Mouse (Mus musculus) CD4-positive helper T cell, adult 2 months (primary cell): ENCODE results near the gene Rps2.
"Not testable (repeated sequence)": the region's sequence is repeated elsewhere in the genome, so short reads cannot be mapped to it uniquely, and the experiment has no call there.

ENCODE experiments used
- DNase-seq: peaks from one replicate; pipeline ENCODE4 v3.0.0-alpha.2; 2012; ENCODE audit warnings: low read depth, missing footprints, low spot score

Gene Rps2

DNA sequence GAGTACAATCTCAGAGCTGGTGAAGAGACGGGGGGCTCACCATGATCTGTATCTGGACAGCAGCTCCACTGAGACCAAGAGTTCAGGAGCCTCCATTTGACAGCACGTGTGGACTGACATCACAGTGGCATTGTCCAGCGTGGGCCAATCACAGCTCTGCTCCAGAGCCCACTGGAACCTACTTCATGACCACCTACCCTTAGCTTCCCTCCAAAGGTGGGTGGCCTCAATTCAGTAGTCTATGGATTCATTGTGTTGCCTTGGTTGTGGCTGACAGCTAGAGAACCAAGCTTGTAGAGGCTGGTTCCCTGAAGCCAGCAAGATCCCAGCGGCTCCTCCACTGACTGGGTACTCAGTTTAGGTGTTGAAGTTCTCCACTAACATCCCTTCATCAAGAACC is at the start of gene Rps2, which contains the start of gene Rnf151:
Rps2 (plus strand) TSS at position 174 of the 400 bp plus-strand sequence.
Rnf151 (minus strand) TSS at position 121 of the 400 bp plus-strand sequence.
- DNase-seq = no peak

- DNase-seq = not testable (repeated sequence)
These were observed 48.7 kb upstream of the Rps2 start for GRCm38 (mm10) chr17:24669214-24669544.

DNA sequence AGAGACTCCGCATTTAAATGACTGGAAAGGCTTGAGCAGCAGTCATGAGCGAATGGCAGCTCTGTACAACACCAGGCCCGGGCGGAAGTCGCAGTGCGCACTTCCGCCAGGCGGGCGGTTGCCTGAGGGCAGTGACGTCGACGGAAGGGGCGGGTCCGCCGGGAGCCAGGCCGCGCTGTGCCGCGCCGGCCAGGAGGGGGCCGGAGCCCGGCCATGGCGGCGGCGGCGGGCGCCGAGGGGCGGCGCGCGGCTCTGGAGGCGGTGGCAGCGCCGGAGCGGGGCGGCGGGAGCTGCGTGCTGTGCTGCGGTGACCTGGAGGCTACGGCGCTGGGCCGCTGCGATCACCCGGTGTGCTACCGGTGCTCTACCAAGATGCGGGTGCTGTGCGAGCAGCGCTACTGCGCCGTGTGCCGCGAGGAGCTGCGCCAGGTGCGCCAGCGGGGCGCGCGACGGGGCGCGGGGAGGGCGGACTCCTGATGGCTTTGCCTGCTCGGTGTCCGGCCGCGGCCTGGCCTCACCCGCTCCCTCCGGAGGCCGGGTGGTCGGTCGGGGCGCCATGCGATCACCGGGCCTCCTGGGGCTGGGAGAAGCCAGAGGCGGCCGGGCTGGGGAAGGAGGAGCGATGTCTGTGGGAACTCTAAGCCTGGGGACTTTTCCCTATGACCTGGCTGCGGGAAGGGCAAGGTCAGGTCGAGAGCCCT is 48.2 kb upstream of the Rps2 start, which contains the start of gene Zfp598:
Zfp598 (plus strand) TSS at position 143 of the 701 bp plus-strand sequence.
- peak; percentile 96 for DNase-seq

GRCm38 (mm10) chr17:24670246-24670844 is 47.6 kb upstream of the Rps2 start:
- DNase-seq = no peak

DNA sequence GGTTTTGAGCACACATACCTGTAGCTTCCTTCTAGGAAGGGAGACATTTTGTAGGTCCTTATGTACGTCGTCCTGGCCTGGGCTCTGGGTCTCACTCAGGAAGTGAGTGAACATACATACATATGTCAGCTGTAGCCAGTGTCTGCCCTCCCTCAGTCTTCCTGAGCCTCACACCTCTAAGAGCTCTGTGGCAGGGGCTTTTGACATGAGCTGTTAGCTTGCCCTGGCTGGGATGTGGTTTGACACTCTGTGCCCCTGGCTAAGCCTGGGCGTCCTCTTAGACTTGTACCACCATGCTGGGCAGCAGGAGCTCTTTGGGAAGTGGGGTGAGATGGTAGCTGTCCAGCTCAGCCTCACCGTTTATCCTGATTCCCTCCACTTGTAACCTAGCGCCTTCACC is 46.6 kb upstream of the Rps2 start:
- DNase-seq = no peak

- no peak for DNase-seq
These were observed 45.8 kb upstream of the Rps2 start for GRCm38 (mm10) chr17:24672141-24672540.

DNA sequence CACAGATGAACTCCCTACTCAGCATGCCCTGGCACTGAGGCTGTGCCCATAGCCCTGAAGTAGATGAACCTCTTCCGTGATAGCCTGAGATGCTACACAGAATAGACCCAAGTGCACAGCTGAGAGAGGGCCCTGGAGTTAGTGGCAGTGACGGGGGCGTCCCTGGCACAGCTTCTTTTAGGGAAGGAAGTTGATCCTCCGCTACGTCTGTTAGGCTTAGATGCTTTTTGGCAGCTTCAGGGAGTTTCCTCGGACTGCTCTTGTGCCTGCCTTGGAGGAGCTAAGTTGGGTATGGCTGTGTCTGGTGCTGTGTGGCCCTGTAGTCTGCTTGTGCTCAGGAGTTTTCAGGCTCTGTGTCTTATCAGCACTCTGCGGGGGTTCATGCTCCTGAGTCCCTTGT is 43.6 kb upstream of the Rps2 start:
- no peak for DNase-seq

- peak; percentile 79 for DNase-seq
These were observed 41.7 kb upstream of the Rps2 start for GRCm38 (mm10) chr17:24676187-24676586.

DNA sequence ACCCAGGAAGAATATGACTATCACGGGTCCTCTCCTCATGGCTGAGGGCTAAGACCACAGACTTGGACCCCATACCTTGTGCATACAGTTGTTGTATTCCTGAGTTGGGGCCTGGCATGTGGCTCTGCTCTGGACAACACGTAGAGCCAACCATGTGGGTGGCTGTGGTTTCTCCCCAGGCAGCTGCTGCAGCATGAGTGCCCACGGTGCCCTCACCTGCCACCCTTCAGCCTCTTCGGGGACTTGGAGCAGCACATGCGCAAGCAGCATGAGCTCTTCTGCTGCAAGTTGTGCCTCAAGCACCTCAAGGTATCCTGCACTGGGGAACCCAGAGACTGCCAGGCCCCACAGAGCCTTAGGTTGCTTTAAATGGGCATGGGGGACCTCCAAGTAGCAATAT is 41.0 kb upstream of the Rps2 start:
- DNase-seq = no peak

GRCm38 (mm10) chr17:24677500-24678080 is 40.3 kb upstream of the Rps2 start:
- no peak for DNase-seq

GRCm38 (mm10) chr17:24686514-24686913 is 31.4 kb upstream of the Rps2 start:
- DNase-seq = peak; percentile 66

- peak; percentile 84 for DNase-seq
These were observed 30.7 kb upstream of the Rps2 start for GRCm38 (mm10) chr17:24687146-24687595.

DNA sequence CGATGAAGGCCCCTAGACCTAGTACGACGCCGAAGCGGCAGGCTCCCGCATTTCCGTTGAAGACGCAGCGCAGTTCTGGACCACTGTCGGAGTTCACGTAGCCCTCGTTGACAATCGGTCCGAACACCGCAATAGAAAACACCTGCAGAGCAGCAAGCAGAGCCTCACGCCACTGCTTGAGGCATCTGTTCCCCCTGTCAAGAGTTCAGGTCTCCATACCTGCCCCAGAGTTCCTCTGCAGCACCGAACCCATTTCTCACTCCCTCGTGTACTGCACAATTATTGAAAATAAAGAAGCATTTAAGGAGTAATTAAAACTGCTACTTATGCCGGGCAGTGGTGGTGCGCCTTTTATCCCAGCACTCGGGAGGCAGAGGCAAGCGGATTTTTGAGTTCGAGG is 30.3 kb upstream of the Rps2 start:
- DNase-seq = no peak

- DNase-seq = no peak
These were observed 28.4 kb upstream of the Rps2 start, which contains the start of gene Syngr3 for GRCm38 (mm10) chr17:24689251-24690081. Gene Syngr3, minus strand, starts transcription at chr17:24689955.

- DNase-seq = no peak
These were observed 25.5 kb upstream of the Rps2 start for GRCm38 (mm10) chr17:24692385-24692784.

GRCm38 (mm10) chr17:24695326-24696010 is 22.4 kb upstream of the Rps2 start:
- DNase-seq = no peak

GRCm38 (mm10) chr17:24696011-24696697 is 21.8 kb upstream of the Rps2 start, which contains the start of the genes Gfer and Noxo1:
Gene Gfer, minus strand, starts transcription at chr17:24696156.
Gene Noxo1, plus strand, starts transcription at chr17:24696234.
- DNase-seq = peak; percentile 91

DNA sequence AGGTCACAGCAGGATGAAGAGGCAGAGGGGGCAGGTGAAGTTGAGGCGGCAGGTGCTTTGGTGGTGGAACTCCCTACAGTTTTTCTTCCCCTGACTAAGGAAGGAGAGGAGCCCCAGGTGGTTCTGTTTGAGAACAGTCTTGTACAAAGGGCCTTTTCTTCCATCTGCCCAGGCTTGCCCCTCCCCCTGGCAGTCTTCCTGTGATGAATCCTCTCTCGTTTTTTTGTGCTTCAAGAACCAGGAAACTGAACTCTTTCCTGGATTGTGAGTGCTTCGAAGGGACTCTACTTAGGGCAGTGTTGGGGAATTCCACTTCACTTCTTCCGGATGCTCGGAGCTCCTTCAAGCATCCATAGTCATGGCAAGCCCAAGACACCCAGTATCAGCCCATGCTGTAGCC is 19.9 kb upstream of the Rps2 start:
- no peak for DNase-seq

DNA sequence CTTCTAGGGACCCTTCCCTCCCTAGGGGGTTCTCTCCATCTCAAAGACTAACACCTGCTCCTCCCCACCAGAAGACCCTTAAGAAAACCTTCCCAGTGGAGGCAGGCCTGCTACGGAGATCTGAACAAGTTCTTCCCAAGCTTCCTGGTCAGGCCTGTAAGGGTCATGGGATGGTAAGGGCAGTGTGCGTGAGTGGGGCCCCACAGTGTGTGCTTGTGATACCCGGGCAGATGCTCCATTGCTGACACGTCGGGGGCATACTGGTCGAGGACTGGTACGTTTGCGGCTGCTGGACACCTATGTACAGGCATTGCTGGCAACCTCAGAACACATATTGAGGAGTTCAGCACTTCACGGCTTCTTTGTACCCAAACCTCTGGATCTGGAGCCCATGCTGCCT is 19.2 kb upstream of the Rps2 start:
- DNase-seq = no peak

DNA sequence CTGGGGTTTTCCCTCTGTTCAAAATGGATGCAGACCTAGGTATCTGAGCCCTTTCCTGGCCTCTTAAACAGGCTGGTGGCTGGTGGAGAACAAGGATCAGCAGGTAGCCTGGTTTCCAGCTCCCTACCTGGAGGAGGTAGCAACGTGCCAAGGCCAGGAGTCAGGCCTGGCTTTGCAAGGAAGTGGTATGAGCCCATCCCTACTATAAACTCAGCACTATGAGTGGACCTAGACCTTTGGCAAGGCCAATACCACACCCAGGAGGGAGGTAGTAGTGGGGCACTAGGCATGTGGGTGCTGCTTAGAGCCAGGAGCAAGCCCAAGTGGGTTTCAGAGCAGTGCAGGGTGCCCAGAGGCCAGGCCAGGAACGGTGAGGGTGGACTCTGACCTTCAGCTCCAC is 18.4 kb upstream of the Rps2 start:
- DNase-seq = no peak

- no peak for DNase-seq
These were observed 16.7 kb upstream of the Rps2 start for GRCm38 (mm10) chr17:24701251-24701650.
